Mouse (Mus musculus) erythroblast, embryonic 14.5 days (primary cell): Measurements from ENCODE around the gene Rnf187.

Source experiments
- GATA1 ChIP-seq: IDR thresholded peaks from 2 replicates; pipeline ENCODE4 v1.6.1; 2012; ENCODE audit warnings: low read length, inconsistent platforms, mixed read lengths
- TAL1 ChIP-seq: IDR thresholded peaks from 3 replicates; pipeline ENCODE4 v1.6.1; 2012; ENCODE audit warnings: low read length, inconsistent platforms, mixed read lengths

DNA sequence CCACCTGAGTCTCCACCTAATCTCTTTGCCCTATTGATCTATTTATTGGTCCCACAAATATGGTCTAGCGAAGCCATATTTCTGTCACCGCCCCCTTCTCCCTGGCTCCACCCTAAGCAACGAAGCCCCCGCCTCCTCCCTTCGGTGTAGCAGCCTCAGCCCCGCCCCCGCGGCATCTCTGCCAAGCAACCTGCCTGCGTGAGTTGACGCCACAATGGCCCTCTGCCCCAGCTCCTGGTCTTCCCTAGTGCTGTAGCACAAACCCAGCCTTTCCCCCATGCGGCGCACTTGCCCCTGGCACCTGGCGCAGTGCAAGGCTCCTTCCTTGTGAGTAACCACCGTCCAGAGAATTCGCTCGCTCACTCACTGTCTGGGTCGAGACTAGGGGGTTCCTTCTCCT, 24.8 kb upstream of the Rnf187 start:
- TF ChIP-seq TAL1 (no peak), GATA1 (no peak)
